Mouse (Mus musculus): Measurements from ENCODE around the gene Espnl. TPM values are rescaled to one million over a fixed set of nuclear protein-coding genes. Genes with fewer than 3 reads are reported as not detected.

Gene Espnl
- 0.01 and 0.02 TPM in 2 replicates for polyA plus RNA-seq (2015; fragmentation: Nextera tagmentation; extraction: Ambion mirVana)

DNA sequence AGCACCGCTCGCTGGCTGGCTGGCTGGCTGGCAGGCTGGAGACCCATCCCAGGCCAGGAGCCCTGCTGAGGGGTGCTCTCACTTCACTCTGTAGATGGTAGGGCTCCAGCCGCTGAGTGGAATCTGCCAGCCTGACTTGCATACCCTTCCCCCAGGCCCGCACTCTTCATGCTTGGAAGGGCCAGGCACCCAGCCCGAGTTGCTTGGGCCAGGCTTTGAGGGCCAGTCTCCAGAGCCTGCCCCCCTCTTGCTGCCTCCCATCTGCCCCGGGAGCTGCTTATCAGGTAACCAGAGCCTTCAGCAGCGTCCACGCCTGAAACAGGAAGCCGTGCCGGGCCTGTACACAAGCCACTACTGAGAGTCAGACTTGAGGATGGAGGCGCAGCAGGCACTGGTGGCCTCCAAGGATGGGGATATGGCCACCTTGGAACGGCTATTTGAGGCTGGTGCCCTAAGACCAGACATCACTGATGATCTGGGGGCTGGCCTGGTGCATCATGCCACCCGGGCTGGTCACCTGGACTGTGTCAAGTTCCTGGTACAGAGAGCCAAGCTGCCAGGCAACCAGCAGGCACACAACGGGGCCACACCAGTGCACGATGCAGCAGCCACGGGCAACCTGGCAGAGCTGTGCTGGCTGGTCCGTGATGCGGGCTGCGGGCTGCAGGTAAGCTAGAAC is at the start of gene Espnl:
Gene Espnl (plus strand): TSS at position 316 of the 679 bp plus-strand sequence.
- Histone ChIP-seq H3K27me3 (no peaks in the 10 kb centered on the region), H3K9ac (no peak within 1 kb of the TSS), H3K9me3 (replicated peaks) (no peaks in the 10 kb centered on the region), H3K27ac (replicated peaks) (no peak within 1 kb of the TSS), H3K4me1 (replicated peaks) (peaks cover 10% of the 10 kb centered on the region), H3K4me3 (replicated peaks) (no peak within 1 kb of the TSS), H3K36me3 (replicated peaks) (0 out of 2 replicates have a peak, but pooled peaks cover 5% of the 10 kb centered on the region), H3K4me2 (no peak within 1 kb of the TSS)
- no peak for ATAC-seq (ENCODE audit: insufficient read depth)
- 32% methylated on average over 19 of the region's 19 CpGs for WGBS (ENCODE audit: insufficient replicate concordance)

DNA sequence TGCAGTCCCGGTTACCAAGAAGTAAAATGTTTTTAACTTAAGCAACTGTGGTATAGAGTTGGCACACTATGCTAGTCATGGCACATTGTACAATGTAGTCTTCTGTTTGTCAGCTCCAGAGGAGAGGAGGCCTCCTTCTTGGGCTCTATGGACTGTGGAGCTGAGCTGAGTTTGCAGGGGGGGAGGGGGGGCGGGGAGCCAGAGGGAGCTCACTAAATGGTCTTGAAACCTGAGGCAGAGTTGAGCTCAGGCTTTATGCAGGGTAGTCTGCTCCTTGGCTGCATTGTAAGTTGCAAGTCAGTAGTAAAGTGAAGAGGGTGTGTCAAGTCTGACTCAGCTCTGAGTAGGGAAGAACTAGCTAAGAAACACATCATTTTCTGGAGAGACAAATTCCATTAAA is 49.6 kb upstream of the Espnl start:
- Histone ChIP-seq H3K4me2 (no peak overlapping the region), H3K4me1 (replicated peaks) (peaks cover 4% of the 10 kb centered on the region; the same call in 1 of the 2 replicates), H3K9me3 (replicated peaks) (no peaks in the 10 kb centered on the region), H3K36me3 (replicated peaks) (peaks cover 43% of the 10 kb centered on the region), H3K27me3 (no peaks in the 10 kb centered on the region), H3K9ac (no peak overlapping the region), H3K4me3 (replicated peaks) (no peak overlapping the region), H3K27ac (replicated peaks) (no peak overlapping the region)
- peak; percentile 44; the same call in 1 of the 2 replicates for ATAC-seq (ENCODE audit: insufficient read depth)
- 80% methylated on average over 2 of the region's 2 CpGs for WGBS (ENCODE audit: insufficient replicate concordance)

DNA sequence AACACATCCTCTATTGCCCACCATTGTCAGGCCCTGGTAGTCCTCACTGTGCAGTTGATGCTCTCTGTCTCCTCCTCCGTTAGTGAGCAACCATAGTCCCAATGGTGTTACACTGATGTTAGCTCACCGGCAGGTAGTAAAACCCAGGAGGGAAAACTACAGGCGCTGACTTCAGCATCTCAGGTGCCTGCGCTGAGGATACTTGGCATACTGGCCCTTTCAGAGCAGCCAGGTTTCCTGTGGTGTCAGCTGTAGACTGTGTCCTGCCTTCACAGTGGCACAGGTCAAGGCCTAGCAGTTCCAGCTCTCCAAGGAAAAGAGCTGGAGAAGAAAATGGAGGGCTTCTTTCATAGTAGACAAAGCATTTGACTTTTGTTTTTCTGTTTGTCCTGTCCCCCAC is 45.3 kb upstream of the Espnl start:
- H3K4me3 ChIP-seq (replicated peaks) = no peak overlapping the region
- H3K4me1 ChIP-seq (replicated peaks) = peaks cover 14% of the 10 kb centered on the region
- H3K4me2 ChIP-seq = no peak overlapping the region
- H3K9me3 ChIP-seq (replicated peaks) = no peaks in the 10 kb centered on the region
- ATAC-seq (ENCODE audit: insufficient read depth) = no peak
- peaks cover 70% of the 10 kb centered on the region for H3K36me3 ChIP-seq (replicated peaks)
- WGBS (ENCODE audit: insufficient replicate concordance) = 88% methylated on average over 4 of the region's 4 CpGs
- H3K27me3 ChIP-seq = no peaks in the 10 kb centered on the region
- no peak overlapping the region for H3K9ac ChIP-seq
- H3K27ac ChIP-seq (replicated peaks) = no peak overlapping the region

DNA sequence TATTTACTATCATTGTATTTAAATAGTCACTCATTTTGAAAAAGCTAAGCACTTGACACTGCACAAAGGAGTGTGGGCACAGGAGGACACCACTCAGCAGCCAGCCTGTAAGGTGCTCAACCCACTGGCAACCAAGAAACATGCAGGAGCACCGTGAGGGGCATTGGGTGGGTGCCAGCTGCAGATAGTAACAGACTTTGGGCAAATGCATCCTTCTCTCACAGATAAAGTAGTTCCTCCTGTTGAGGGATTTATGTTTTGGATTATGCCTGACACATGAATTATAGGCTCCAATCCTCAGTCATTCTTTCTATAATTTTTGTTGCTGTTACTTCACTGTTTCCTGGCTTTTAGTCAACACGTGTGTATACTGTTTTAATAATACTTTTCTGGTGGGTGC is 44.4 kb upstream of the Espnl start:
- Histone ChIP-seq H3K27ac (replicated peaks) (no peak overlapping the region), H3K27me3 (no peaks in the 10 kb centered on the region), H3K4me1 (replicated peaks) (peaks cover 10% of the 10 kb centered on the region), H3K4me3 (replicated peaks) (no peak overlapping the region), H3K36me3 (replicated peaks) (peaks cover 76% of the 10 kb centered on the region), H3K9me3 (replicated peaks) (no peaks in the 10 kb centered on the region), H3K4me2 (no peak overlapping the region), H3K9ac (no peak overlapping the region)
- no peak for ATAC-seq (ENCODE audit: insufficient read depth)
- 54% methylated on average over 2 of the region's 2 CpGs for WGBS (ENCODE audit: insufficient replicate concordance)

DNA sequence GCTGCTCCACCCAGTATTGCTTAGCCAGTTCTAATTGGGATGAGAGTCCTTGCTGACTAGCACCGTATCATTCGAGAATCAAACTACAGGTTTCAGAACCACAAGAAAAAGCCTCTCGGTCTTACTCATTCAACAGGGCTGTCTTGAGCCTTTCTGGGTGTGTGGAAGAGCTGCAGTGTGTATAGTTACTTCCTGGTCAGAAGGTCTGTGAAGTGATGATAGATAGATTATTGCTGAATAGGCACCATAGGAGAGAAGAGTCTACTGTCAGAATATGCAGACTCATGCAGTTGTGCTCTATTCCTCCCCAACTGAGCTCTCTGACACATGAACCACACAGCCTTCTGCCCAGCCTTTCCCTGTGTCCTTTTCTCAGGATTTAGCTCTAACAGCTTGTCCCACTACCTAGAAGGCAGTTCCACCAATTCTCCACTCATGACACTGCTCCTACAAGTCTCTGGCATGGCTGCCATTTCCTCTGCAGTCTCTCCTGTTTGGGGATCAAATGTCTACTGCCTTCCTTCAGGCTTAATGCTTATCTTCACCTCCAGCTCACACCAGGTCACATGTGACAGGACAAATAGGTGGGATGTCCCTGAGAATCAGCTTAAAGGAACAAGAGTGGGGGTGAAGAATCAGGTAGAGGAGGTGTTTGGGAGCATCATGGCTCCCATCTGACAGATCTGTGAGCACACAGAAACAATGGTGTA is 43.3 kb upstream of the Espnl start:
- Histone ChIP-seq H3K27me3 (no peaks in the 10 kb centered on the region), H3K36me3 (replicated peaks) (peaks cover 82% of the 10 kb centered on the region), H3K9me3 (replicated peaks) (no peaks in the 10 kb centered on the region), H3K4me1 (replicated peaks) (peaks cover 10% of the 10 kb centered on the region), H3K9ac (no peak overlapping the region), H3K27ac (replicated peaks) (peak overlapping the region; percentile 79), H3K4me3 (replicated peaks) (no peak overlapping the region), H3K4me2 (peak overlapping the region; percentile 21; the same call in 1 of the 2 replicates)
- WGBS (ENCODE audit: insufficient replicate concordance) = 75% methylated on average over 3 of the region's 3 CpGs
- ATAC-seq (ENCODE audit: insufficient read depth) = peak; percentile 88

DNA sequence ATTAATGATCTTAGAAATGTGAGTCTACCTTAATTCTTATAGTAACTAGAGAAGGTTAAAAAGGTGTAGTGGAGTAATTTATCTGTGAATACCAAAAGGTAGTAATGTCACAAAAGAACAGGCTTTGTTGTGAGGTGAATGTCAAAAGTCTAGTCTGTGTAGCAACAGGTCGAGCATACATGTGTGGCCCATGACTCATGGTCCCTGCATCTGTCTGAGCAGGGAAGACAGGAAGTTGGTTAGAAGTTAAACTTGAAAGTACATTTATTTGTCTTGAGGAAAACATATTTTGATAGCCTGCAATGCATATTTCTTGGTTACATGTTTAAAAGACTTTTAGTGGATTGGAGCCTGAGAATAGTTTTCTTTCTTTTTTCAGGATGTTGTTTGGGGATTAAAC is 42.7 kb upstream of the Espnl start:
- no peak overlapping the region for H3K9ac ChIP-seq
- H3K9me3 ChIP-seq (replicated peaks) = no peaks in the 10 kb centered on the region
- H3K27ac ChIP-seq (replicated peaks) = peak overlapping the region; percentile 79
- H3K4me1 ChIP-seq (replicated peaks) = peaks cover 10% of the 10 kb centered on the region
- H3K4me2 ChIP-seq = 0 out of 2 replicates have a peak overlapping the region, but pooled peaks have one; percentile 21
- no peak for ATAC-seq (ENCODE audit: insufficient read depth)
- WGBS (ENCODE audit: insufficient replicate concordance) = 50% methylated on average over 1 of the region's 1 CpGs
- H3K27me3 ChIP-seq = no peaks in the 10 kb centered on the region
- H3K4me3 ChIP-seq (replicated peaks) = no peak overlapping the region
- peaks cover 82% of the 10 kb centered on the region for H3K36me3 ChIP-seq (replicated peaks)

DNA sequence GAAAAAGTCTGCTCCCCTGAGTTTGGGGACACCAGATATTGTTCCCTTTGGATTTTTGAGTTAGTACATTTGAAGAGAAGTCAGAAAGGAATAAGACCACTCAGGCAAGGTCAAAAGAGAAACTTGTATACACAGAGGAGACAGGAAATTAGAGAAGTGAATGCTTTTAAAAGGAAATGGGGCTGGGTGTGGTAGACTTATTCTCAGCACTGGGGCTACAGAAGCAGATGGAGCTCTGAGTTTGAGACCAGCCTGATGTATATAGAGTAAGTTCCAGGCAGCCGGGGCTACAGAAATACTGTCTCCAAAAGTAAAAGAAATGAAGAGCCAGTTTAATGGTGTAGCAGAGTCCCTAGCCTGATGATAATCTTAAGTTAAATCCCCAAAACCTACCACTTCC is 39.3 kb upstream of the Espnl start:
- Histone ChIP-seq H3K36me3 (replicated peaks) (peaks cover 83% of the 10 kb centered on the region), H3K27me3 (no peaks in the 10 kb centered on the region), H3K9me3 (replicated peaks) (no peaks in the 10 kb centered on the region), H3K27ac (replicated peaks) (no peak overlapping the region), H3K4me1 (replicated peaks) (peaks cover 10% of the 10 kb centered on the region), H3K9ac (no peak overlapping the region), H3K4me2 (no peak overlapping the region), H3K4me3 (replicated peaks) (no peak overlapping the region)
- 67% methylated on average over 1 of the region's 1 CpGs for WGBS (ENCODE audit: insufficient replicate concordance)
- no peak for ATAC-seq (ENCODE audit: insufficient read depth)

DNA sequence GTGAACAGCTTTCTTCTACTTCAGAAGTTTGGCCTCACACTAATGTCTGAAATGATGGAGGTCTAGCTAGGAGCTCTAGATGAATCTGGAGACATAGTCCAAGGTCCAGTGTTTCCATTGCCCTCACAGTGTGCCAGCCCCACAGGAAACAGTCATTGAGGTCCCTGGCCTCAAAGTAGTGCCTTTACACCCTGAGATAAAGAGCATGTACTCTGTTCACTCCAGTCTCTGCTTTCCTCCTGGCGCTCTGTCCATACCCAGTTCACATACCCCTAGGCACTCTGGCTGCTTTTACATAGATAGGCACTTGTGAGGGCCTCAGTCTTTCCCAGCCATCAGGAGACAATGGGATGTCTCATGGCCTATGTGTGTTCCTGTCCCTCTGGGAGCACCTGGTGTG is 32.5 kb upstream of the Espnl start:
- no peak overlapping the region for H3K4me2 ChIP-seq
- H3K4me3 ChIP-seq (replicated peaks) = no peak overlapping the region
- H3K9me3 ChIP-seq (replicated peaks) = no peaks in the 10 kb centered on the region
- no peak overlapping the region for H3K27ac ChIP-seq (replicated peaks)
- peaks cover 68% of the 10 kb centered on the region for H3K36me3 ChIP-seq (replicated peaks)
- H3K27me3 ChIP-seq = no peaks in the 10 kb centered on the region
- no peak overlapping the region for H3K9ac ChIP-seq
- ATAC-seq (ENCODE audit: insufficient read depth) = no peak
- WGBS (ENCODE audit: insufficient replicate concordance) = 91% methylated on average over 1 of the region's 1 CpGs
- H3K4me1 ChIP-seq (replicated peaks) = no peaks in the 10 kb centered on the region

DNA sequence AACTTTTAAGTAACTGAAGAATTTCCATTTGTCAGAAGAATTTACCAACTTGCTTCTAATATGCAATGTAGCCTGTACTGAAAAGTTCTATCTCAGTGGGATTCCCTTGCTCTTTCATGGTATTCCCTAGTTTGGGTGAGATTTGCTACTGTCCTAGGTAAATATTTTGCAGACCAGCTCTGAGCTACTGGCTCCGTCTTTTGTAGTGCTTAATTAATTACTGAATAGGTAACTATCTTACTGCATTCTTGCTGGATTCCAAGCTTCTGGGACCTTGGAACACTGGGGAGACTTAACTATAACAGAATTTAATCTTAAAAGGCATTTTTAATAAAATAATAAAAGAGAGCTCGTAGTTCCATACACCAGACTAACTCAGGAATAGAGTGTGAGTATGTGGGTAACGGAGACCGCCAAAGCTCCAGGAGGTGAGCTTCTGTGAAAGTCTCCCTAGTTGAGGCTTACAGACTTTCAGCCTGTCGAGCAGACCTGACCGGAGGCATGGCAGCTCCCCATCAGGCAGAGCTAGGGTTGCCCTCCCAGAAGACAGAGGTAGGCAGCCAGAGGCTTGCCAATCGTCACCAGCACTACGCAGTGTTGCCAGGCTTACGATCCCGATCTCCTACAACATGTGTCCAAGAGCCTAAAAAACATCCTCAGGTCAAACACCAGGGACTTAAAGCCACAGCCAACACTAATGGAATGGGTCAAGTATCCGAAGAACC is 29.6 kb upstream of the Espnl start:
- no peaks in the 10 kb centered on the region for H3K9me3 ChIP-seq (replicated peaks)
- no peak overlapping the region for H3K4me3 ChIP-seq (replicated peaks)
- peaks cover 39% of the 10 kb centered on the region for H3K36me3 ChIP-seq (replicated peaks)
- H3K4me2 ChIP-seq = no peak overlapping the region
- WGBS (ENCODE audit: insufficient replicate concordance) = 89% methylated on average over 11 of the region's 11 CpGs
- no peaks in the 10 kb centered on the region for H3K4me1 ChIP-seq (replicated peaks)
- no peak overlapping the region for H3K9ac ChIP-seq
- H3K27me3 ChIP-seq = no peaks in the 10 kb centered on the region
- no peak for ATAC-seq (ENCODE audit: insufficient read depth)
- no peak overlapping the region for H3K27ac ChIP-seq (replicated peaks)

DNA sequence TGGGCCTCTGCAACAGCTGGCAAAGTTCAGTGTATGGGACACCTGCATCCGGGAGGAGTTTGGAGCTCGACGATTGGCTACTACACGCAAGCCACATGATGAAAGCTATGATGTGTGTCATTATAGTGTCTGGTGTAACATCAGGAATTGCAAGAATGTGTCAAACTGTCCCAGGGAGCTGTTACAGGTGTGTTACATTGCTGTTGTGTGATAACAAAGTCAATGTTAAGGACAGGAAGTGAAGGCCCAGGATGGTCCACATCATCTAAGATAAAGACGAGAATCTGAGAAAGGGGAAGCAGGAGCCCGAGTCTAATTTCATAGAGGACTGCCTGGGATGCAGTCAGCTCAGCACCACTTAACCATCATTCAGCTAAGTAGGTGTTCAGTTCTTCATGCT is 26.3 kb upstream of the Espnl start:
- Histone ChIP-seq H3K9me3 (replicated peaks) (no peaks in the 10 kb centered on the region), H3K4me3 (replicated peaks) (no peak overlapping the region), H3K27ac (replicated peaks) (no peak overlapping the region), H3K9ac (no peak overlapping the region), H3K4me1 (replicated peaks) (peaks cover 24% of the 10 kb centered on the region), H3K36me3 (replicated peaks) (peaks cover 17% of the 10 kb centered on the region; the same call in 1 of the 2 replicates), H3K4me2 (no peak overlapping the region), H3K27me3 (no peaks in the 10 kb centered on the region)
- no peak for ATAC-seq (ENCODE audit: insufficient read depth)
- WGBS (ENCODE audit: insufficient replicate concordance) = 63% methylated on average over 6 of the region's 6 CpGs
